Comparison of ENCODE assay signal across 10 mouse cellular contexts in the genomic region with DNA sequence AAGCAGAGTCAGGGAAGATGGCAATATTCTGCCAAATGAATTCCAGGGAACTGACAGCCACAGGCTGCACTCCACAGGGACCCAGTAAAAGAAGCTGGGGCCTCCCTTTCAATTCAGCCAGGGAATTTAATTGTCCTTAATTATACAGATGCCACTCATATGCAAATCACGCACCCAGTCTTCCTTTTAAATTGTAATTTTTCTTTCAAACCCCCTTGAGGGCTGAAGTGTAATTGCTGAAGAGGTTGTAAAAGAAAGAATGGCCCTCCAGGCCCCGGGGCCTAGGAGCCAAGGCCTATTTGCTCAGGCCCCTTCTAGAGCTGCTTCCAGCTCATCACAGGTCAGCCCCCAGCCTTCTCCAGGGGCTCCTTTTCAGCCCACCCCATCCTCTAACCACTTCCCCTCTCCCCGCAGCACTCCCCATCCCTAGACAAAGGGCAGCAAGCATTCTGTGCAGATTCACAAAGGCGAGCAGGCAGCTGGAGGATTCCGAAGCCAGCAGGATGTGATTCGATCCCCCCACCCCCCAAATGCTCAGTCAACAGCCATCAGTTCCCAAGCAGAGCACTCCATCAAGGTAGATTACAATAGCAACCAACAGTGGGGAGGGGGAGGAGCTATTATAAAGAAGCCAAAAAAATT. TPM values are rescaled to one million over a fixed set of nuclear protein-coding genes. Genes with fewer than 3 reads are reported as not detected.
DNase-seq lines count a peak whose midpoint lies in the region; ATAC-seq lines count a peak whose summit lies in the region.
"Had no signal": no experiment of that assay in that cellular context is flagged by ENCODE, and none has a peak within 500 bp of the region (broad histone marks: within the 10 kb centered on the region; RNA-seq: fewer than 3 reads in every experiment).

No protein-coding gene starts in this region.

- 11% methylated on average over 6 of the region's 6 CpGs for WGBS in embryonic facial prominence, embryonic 13.5 days
- WGBS in limb, embryonic 13.5 days, result 16% methylated on average over 6 of the region's 6 CpGs

- no peaks in the 10 kb centered on the region for H3K9me3 ChIP-seq in embryonic facial prominence, embryonic 13.5 days
- H3K9me3 ChIP-seq in limb, embryonic 13.5 days, result no peaks in the 10 kb centered on the region

- peak; percentile 81 for DNase-seq in heart, adult 11 months
- no peak for DNase-seq in heart, adult 9 months (ENCODE audit: low spot score in 2 of 2)
- no peak for DNase-seq in gastrocnemius, postnatal 10 days
- no peak for DNase-seq in kidney, postnatal 10 days
- no peak for DNase-seq in heart, postnatal 36 days
- DNase-seq: gastrocnemius, adult 2 months; lung, postnatal 14 days had no signal

- H3K27me3 ChIP-seq in embryonic facial prominence, embryonic 13.5 days, result no peaks in the 10 kb centered on the region
- no peaks in the 10 kb centered on the region for H3K27me3 ChIP-seq in limb, embryonic 13.5 days

- peak overlapping the region; percentile 49; the same call in 1 of the 2 replicates for H3K9ac ChIP-seq in embryonic facial prominence, embryonic 13.5 days
- H3K9ac ChIP-seq in limb, embryonic 13.5 days, result no peak overlapping the region

- H3K27ac ChIP-seq in embryonic facial prominence, embryonic 13.5 days, result peak overlapping the region; percentile 62
- no peak overlapping the region; the same call in 1 of the 2 replicates for H3K27ac ChIP-seq in limb, embryonic 13.5 days
- H3K27ac ChIP-seq: gastrocnemius, adult 2 months had no signal

- peak; percentile 10 for ATAC-seq in CD4-positive, CD25-positive, alpha-beta regulatory T cell, adult 4 months
- no peak for ATAC-seq in embryonic facial prominence, embryonic 13.5 days (ENCODE audit: insufficient number of reproducible peaks, insufficient read depth, low FRiP score, low TSS enrichment, low read depth)
- no peak; the same call in 1 of the 2 replicates for ATAC-seq in limb, embryonic 13.5 days (ENCODE audit: low FRiP score, low read depth)

- 0 out of 2 replicates have a peak overlapping the region, but pooled peaks have one; percentile 7 for H3K4me2 ChIP-seq in embryonic facial prominence, embryonic 13.5 days
- 0 out of 2 replicates have a peak overlapping the region, but pooled peaks have one; percentile 5 for H3K4me2 ChIP-seq in limb, embryonic 13.5 days (replicated peaks)

- no peak overlapping the region for H3K4me3 ChIP-seq in embryonic facial prominence, embryonic 13.5 days
- no peak overlapping the region for H3K4me3 ChIP-seq in limb, embryonic 13.5 days
- H3K4me3 ChIP-seq: gastrocnemius, adult 2 months had no signal

- intact Hi-C loops in heart, postnatal 36 days (cut with DNase I), result no loop called here

- H3K36me3 ChIP-seq in embryonic facial prominence, embryonic 13.5 days, result no peaks in the 10 kb centered on the region
- H3K36me3 ChIP-seq in limb, embryonic 13.5 days, result no peaks in the 10 kb centered on the region

- peaks cover 57% of the 10 kb centered on the region for H3K4me1 ChIP-seq in embryonic facial prominence, embryonic 13.5 days
- peaks cover 66% of the 10 kb centered on the region for H3K4me1 ChIP-seq in limb, embryonic 13.5 days

RNA-seq across cellular contexts. Expression of a gene that starts 59.6 kb away (rescaled TPM):
- polyA plus RNA-seq in CD4-positive, CD25-positive, alpha-beta regulatory T cell, adult 4 months (2017; shearing (Covaris generic)), result 10 to 100 TPM; 41.2 to 45.2 TPM
- polyA plus RNA-seq in embryonic facial prominence, embryonic 13.5 days (2015; fragmentation: Nextera tagmentation; extraction: Ambion mirVana), result 65.7 and 67.4 TPM in 2 replicates
- 60.0 and 62.5 TPM in 2 replicates for polyA plus RNA-seq in limb, embryonic 13.5 days (2015; fragmentation: Nextera tagmentation; extraction: Ambion mirVana)
- 10 to 100 TPM; 26.6 to 41.5 TPM for total RNA-seq in gastrocnemius, postnatal 10 days (2021)
- total RNA-seq in heart, postnatal 36 days (2021), result 10 to 100 TPM; 25.5 to 26.1 TPM
